Mouse (Mus musculus): ENCODE measurements around the gene Fam69b. TPM values are rescaled to one million over a fixed set of nuclear protein-coding genes. Genes with fewer than 3 reads are reported as not detected.

Fam69b gene
- polyA plus RNA-seq, 1 experiment from 2014 or later = 31.1 TPM

- Histone ChIP-seq H3K36me3 (ENCODE audit: control insufficient read depth, insufficient read depth, low read length) (no peaks in the 10 kb centered on the region), H3K4me2 (ENCODE audit: low read depth, low read length) (no peak overlapping the region), H3K4me1 (ENCODE audit: control insufficient read depth, insufficient read depth, low read length) (peaks cover 8% of the 10 kb centered on the region), H3K27me3 (replicated peaks; ENCODE audit: control insufficient read depth, insufficient read depth, low read length) (no peaks in the 10 kb centered on the region), H3K9me3 (ENCODE audit: control insufficient read depth, low read length) (no peaks in the 10 kb centered on the region), H3K27ac (replicated peaks; ENCODE audit: low read depth, low read length) (no peak overlapping the region), H3K9ac (ENCODE audit: low read depth, low read length) (no peak overlapping the region), H3K4me3 (ENCODE audit: low read depth, low read length) (no peak overlapping the region)
- ATAC-seq (ENCODE audit: low read depth) (no peak), DNase-seq (ENCODE audit: low spot score) (no peak)
- WGBS = 73% methylated on average over 3 of the region's 3 CpGs
Observed at GRCm38 (mm10) chr2:26610526-26610925, 17.7 kb upstream of the Fam69b start.

- Histone ChIP-seq H3K27ac (replicated peaks; ENCODE audit: low read depth, low read length) (no peak overlapping the region), H3K9ac (ENCODE audit: low read depth, low read length) (no peak overlapping the region), H3K9me3 (ENCODE audit: control insufficient read depth, low read length) (no peaks in the 10 kb centered on the region), H3K36me3 (ENCODE audit: control insufficient read depth, insufficient read depth, low read length) (no peaks in the 10 kb centered on the region), H3K27me3 (replicated peaks; ENCODE audit: control insufficient read depth, insufficient read depth, low read length) (no peaks in the 10 kb centered on the region), H3K4me1 (ENCODE audit: control insufficient read depth, insufficient read depth, low read length) (peaks cover 8% of the 10 kb centered on the region), H3K4me2 (ENCODE audit: low read depth, low read length) (no peak overlapping the region), H3K4me3 (ENCODE audit: low read depth, low read length) (no peak overlapping the region)
- no peak for ATAC-seq (ENCODE audit: low read depth)
- DNase-seq (ENCODE audit: low spot score) = no peak
Observed at GRCm38 (mm10) chr2:26611054-26611453, 17.2 kb upstream of the Fam69b start.

GRCm38 (mm10) chr2:26611896-26612295 is 16.4 kb upstream of the Fam69b start:
- no peaks in the 10 kb centered on the region for H3K9me3 ChIP-seq (ENCODE audit: control insufficient read depth, low read length)
- H3K36me3 ChIP-seq (ENCODE audit: control insufficient read depth, insufficient read depth, low read length) = no peaks in the 10 kb centered on the region
- H3K27ac ChIP-seq (replicated peaks; ENCODE audit: low read depth, low read length) = no peak overlapping the region
- H3K27me3 ChIP-seq (replicated peaks; ENCODE audit: control insufficient read depth, insufficient read depth, low read length) = no peaks in the 10 kb centered on the region
- H3K4me3 ChIP-seq (ENCODE audit: low read depth, low read length) = no peak overlapping the region
- H3K9ac ChIP-seq (ENCODE audit: low read depth, low read length) = no peak overlapping the region
- H3K4me2 ChIP-seq (ENCODE audit: low read depth, low read length) = no peak overlapping the region
- DNase-seq (ENCODE audit: low spot score) (no peak), ATAC-seq (ENCODE audit: low read depth) (no peak)
- H3K4me1 ChIP-seq (ENCODE audit: control insufficient read depth, insufficient read depth, low read length) = peaks cover 8% of the 10 kb centered on the region

- no peak overlapping the region for H3K4me2 ChIP-seq (ENCODE audit: low read depth, low read length)
- no peak overlapping the region for H3K4me3 ChIP-seq (ENCODE audit: low read depth, low read length)
- H3K4me1 ChIP-seq (ENCODE audit: control insufficient read depth, insufficient read depth, low read length) = no peaks in the 10 kb centered on the region
- ATAC-seq (ENCODE audit: low read depth) (no peak), DNase-seq (ENCODE audit: low spot score) (no peak)
- no peak overlapping the region for H3K9ac ChIP-seq (ENCODE audit: low read depth, low read length)
- no peak overlapping the region for H3K27ac ChIP-seq (replicated peaks; ENCODE audit: low read depth, low read length)
- H3K36me3 ChIP-seq (ENCODE audit: control insufficient read depth, insufficient read depth, low read length) = no peaks in the 10 kb centered on the region
- no peaks in the 10 kb centered on the region for H3K27me3 ChIP-seq (replicated peaks; ENCODE audit: control insufficient read depth, insufficient read depth, low read length)
- 83% methylated on average over 5 of the region's 5 CpGs for WGBS
- H3K9me3 ChIP-seq (ENCODE audit: control insufficient read depth, low read length) = no peaks in the 10 kb centered on the region
Observed at GRCm38 (mm10) chr2:26614903-26615302, 13.4 kb upstream of the Fam69b start.

- no peak overlapping the region for H3K4me3 ChIP-seq (ENCODE audit: low read depth, low read length)
- no peak overlapping the region for H3K9ac ChIP-seq (ENCODE audit: low read depth, low read length)
- H3K4me2 ChIP-seq (ENCODE audit: low read depth, low read length) = no peak overlapping the region
- no peaks in the 10 kb centered on the region for H3K36me3 ChIP-seq (ENCODE audit: control insufficient read depth, insufficient read depth, low read length)
- no peaks in the 10 kb centered on the region for H3K4me1 ChIP-seq (ENCODE audit: control insufficient read depth, insufficient read depth, low read length)
- ATAC-seq (ENCODE audit: low read depth) = no peak
- WGBS = 84% methylated on average over 4 of the region's 4 CpGs
- no peak overlapping the region for H3K27ac ChIP-seq (replicated peaks; ENCODE audit: low read depth, low read length)
- H3K27me3 ChIP-seq (replicated peaks; ENCODE audit: control insufficient read depth, insufficient read depth, low read length) = no peaks in the 10 kb centered on the region
- H3K9me3 ChIP-seq (ENCODE audit: control insufficient read depth, low read length) = no peaks in the 10 kb centered on the region
- DNase-seq (ENCODE audit: low spot score) = no peak
Observed at GRCm38 (mm10) chr2:26615459-26616124, 12.7 kb upstream of the Fam69b start.

- DNase-seq (ENCODE audit: low spot score) (no peak), ATAC-seq (ENCODE audit: low read depth) (no peak)
- H3K4me3 ChIP-seq (ENCODE audit: low read depth, low read length) = no peak overlapping the region
- 78% methylated on average over 6 of the region's 6 CpGs for WGBS
- H3K36me3 ChIP-seq (ENCODE audit: control insufficient read depth, insufficient read depth, low read length) = no peaks in the 10 kb centered on the region
- H3K4me2 ChIP-seq (ENCODE audit: low read depth, low read length) = no peak overlapping the region
- H3K27me3 ChIP-seq (replicated peaks; ENCODE audit: control insufficient read depth, insufficient read depth, low read length) = no peaks in the 10 kb centered on the region
- no peaks in the 10 kb centered on the region for H3K4me1 ChIP-seq (ENCODE audit: control insufficient read depth, insufficient read depth, low read length)
- H3K27ac ChIP-seq (replicated peaks; ENCODE audit: low read depth, low read length) = no peak overlapping the region
- no peak overlapping the region for H3K9ac ChIP-seq (ENCODE audit: low read depth, low read length)
- no peaks in the 10 kb centered on the region for H3K9me3 ChIP-seq (ENCODE audit: control insufficient read depth, low read length)
Observed at GRCm38 (mm10) chr2:26617331-26617730, 10.9 kb upstream of the Fam69b start.

GRCm38 (mm10) chr2:26617928-26618327 is 10.3 kb upstream of the Fam69b start:
- Histone ChIP-seq H3K4me2 (ENCODE audit: low read depth, low read length) (no peak overlapping the region), H3K9me3 (ENCODE audit: control insufficient read depth, low read length) (no peaks in the 10 kb centered on the region), H3K27me3 (replicated peaks; ENCODE audit: control insufficient read depth, insufficient read depth, low read length) (no peaks in the 10 kb centered on the region), H3K4me3 (ENCODE audit: low read depth, low read length) (no peak overlapping the region), H3K36me3 (ENCODE audit: control insufficient read depth, insufficient read depth, low read length) (no peaks in the 10 kb centered on the region), H3K27ac (replicated peaks; ENCODE audit: low read depth, low read length) (no peak overlapping the region), H3K9ac (ENCODE audit: low read depth, low read length) (no peak overlapping the region), H3K4me1 (ENCODE audit: control insufficient read depth, insufficient read depth, low read length) (no peaks in the 10 kb centered on the region)
- 49% methylated on average over 7 of the region's 7 CpGs for WGBS
- ATAC-seq (ENCODE audit: low read depth) = no peak
- no peak for DNase-seq (ENCODE audit: low spot score)

GRCm38 (mm10) chr2:26621246-26621645 is 7.0 kb upstream of the Fam69b start:
- Histone ChIP-seq H3K36me3 (ENCODE audit: control insufficient read depth, insufficient read depth, low read length) (no peaks in the 10 kb centered on the region), H3K4me3 (ENCODE audit: low read depth, low read length) (no peak overlapping the region), H3K9ac (ENCODE audit: low read depth, low read length) (no peak overlapping the region), H3K4me2 (ENCODE audit: low read depth, low read length) (no peak overlapping the region), H3K9me3 (ENCODE audit: control insufficient read depth, low read length) (no peaks in the 10 kb centered on the region), H3K4me1 (ENCODE audit: control insufficient read depth, insufficient read depth, low read length) (no peaks in the 10 kb centered on the region), H3K27ac (replicated peaks; ENCODE audit: low read depth, low read length) (no peak overlapping the region), H3K27me3 (replicated peaks; ENCODE audit: control insufficient read depth, insufficient read depth, low read length) (no peaks in the 10 kb centered on the region)
- DNase-seq (ENCODE audit: low spot score) (no peak), ATAC-seq (ENCODE audit: low read depth) (no peak)
- 46% methylated on average over 2 of the region's 2 CpGs for WGBS

GRCm38 (mm10) chr2:26622984-26623383 is 5.3 kb upstream of the Fam69b start:
- Histone ChIP-seq H3K9ac (ENCODE audit: low read depth, low read length) (no peak overlapping the region), H3K4me3 (ENCODE audit: low read depth, low read length) (no peak overlapping the region), H3K27ac (replicated peaks; ENCODE audit: low read depth, low read length) (no peak overlapping the region), H3K36me3 (ENCODE audit: control insufficient read depth, insufficient read depth, low read length) (no peaks in the 10 kb centered on the region), H3K4me1 (ENCODE audit: control insufficient read depth, insufficient read depth, low read length) (no peaks in the 10 kb centered on the region), H3K9me3 (ENCODE audit: control insufficient read depth, low read length) (no peaks in the 10 kb centered on the region), H3K27me3 (replicated peaks; ENCODE audit: control insufficient read depth, insufficient read depth, low read length) (no peaks in the 10 kb centered on the region), H3K4me2 (ENCODE audit: low read depth, low read length) (no peak overlapping the region)
- ATAC-seq (ENCODE audit: low read depth) = no peak
- WGBS = 44% methylated on average over 5 of the region's 5 CpGs
- DNase-seq (ENCODE audit: low spot score) = no peak
